Mouse (Mus musculus): ENCODE data around the gene Rab6b. TPM values are rescaled to one million over a fixed set of nuclear protein-coding genes. Genes with fewer than 3 reads are reported as not detected.

Gene Rab6b
- polyA plus RNA-seq, 1 experiment from 2014 or later = 126 TPM

GRCm38 (mm10) chr9:103224721-103225120 is 113.1 kb downstream of the Rab6b start:
- Histone ChIP-seq H3K36me3 (no peaks in the 10 kb centered on the region), H3K9ac (no peak overlapping the region), H3K4me1 (replicated peaks) (no peaks in the 10 kb centered on the region), H3K4me2 (no peak overlapping the region), H3K27me3 (no peaks in the 10 kb centered on the region), H3K4me3 (no peak overlapping the region), H3K27ac (replicated peaks) (no peak overlapping the region), H3K9me3 (no peaks in the 10 kb centered on the region)
- ATAC-seq (ENCODE audit: low FRiP score, low read depth) = no peak
- 95% methylated on average over 7 of the region's 7 CpGs for WGBS

- no peak for ATAC-seq (ENCODE audit: low FRiP score, low read depth)
Measured at GRCm38 (mm10) chr9:103225464-103225863, 113.9 kb downstream of the Rab6b start.

GRCm38 (mm10) chr9:103226806-103227205 is 115.2 kb downstream of the Rab6b start:
- no peak overlapping the region for H3K4me3 ChIP-seq
- H3K4me2 ChIP-seq = no peak overlapping the region
- no peak overlapping the region for H3K9ac ChIP-seq
- no peaks in the 10 kb centered on the region for H3K36me3 ChIP-seq
- no peak for ATAC-seq (ENCODE audit: low FRiP score, low read depth)
- no peak overlapping the region for H3K27ac ChIP-seq (replicated peaks)
- peaks cover 12% of the 10 kb centered on the region for H3K4me1 ChIP-seq (replicated peaks)
- WGBS = 92% methylated on average over 15 of the region's 15 CpGs
- H3K27me3 ChIP-seq = no peaks in the 10 kb centered on the region
- H3K9me3 ChIP-seq = no peaks in the 10 kb centered on the region

More at GRCm38 (mm10) chr9:103225464-103225863, 113.9 kb downstream of the Rab6b start:
- Histone ChIP-seq H3K4me1 (replicated peaks) (peaks cover 4% of the 10 kb centered on the region), H3K9ac (no peak overlapping the region), H3K27me3 (no peaks in the 10 kb centered on the region), H3K36me3 (no peaks in the 10 kb centered on the region), H3K27ac (replicated peaks) (no peak overlapping the region), H3K4me3 (no peak overlapping the region), H3K4me2 (no peak overlapping the region), H3K9me3 (no peaks in the 10 kb centered on the region)
- 67% methylated on average over 3 of the region's 3 CpGs for WGBS

GRCm38 (mm10) chr9:103227760-103228159 is 116.2 kb downstream of the Rab6b start:
- ATAC-seq (ENCODE audit: low FRiP score, low read depth) = no peak
- H3K36me3 ChIP-seq = no peaks in the 10 kb centered on the region
- WGBS = 90% methylated on average over 16 of the region's 16 CpGs
- H3K27ac ChIP-seq (replicated peaks) = no peak overlapping the region
- no peak overlapping the region for H3K9ac ChIP-seq
- H3K4me3 ChIP-seq = no peak overlapping the region
- H3K4me1 ChIP-seq (replicated peaks) = peaks cover 12% of the 10 kb centered on the region
- H3K27me3 ChIP-seq = no peaks in the 10 kb centered on the region
- H3K9me3 ChIP-seq = no peaks in the 10 kb centered on the region
- no peak overlapping the region for H3K4me2 ChIP-seq

DNA sequence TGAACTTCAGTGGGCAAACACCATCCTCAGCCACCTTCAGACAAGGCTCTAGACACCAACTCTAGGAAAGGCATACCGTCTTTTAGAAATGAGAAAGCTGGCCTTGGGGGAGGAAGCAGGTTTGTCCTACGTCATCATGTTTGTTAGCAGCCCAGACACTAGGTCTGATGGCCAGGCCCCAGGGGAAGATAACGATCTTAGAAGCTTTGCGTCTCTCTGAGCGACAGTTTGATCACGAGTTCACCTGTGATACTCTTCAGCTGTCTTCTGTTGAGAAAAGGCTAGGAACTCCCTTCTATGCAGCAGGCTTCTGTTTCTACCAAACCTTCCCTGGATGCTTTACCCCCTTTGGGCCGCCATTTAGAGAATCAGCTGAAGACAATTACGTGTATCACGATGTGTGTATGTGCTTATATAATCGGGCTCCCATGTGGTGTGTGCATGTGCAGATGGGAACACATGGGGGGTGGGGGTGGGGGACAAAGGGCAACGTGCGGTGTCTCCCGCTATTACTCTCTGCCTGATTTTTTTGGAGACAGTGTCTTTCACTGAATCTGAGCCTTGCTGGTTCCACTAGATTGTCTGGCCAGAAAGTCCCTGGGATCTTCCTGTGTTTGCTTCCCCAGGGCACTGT is 116.9 kb downstream of the Rab6b start:
- Histone ChIP-seq H3K4me3 (no peak overlapping the region), H3K27ac (replicated peaks) (no peak overlapping the region), H3K36me3 (no peaks in the 10 kb centered on the region), H3K4me1 (replicated peaks) (peaks cover 12% of the 10 kb centered on the region), H3K27me3 (no peaks in the 10 kb centered on the region), H3K4me2 (no peak overlapping the region), H3K9me3 (no peaks in the 10 kb centered on the region), H3K9ac (no peak overlapping the region)
- WGBS = 79% methylated on average over 13 of the region's 13 CpGs
- no peak for ATAC-seq (ENCODE audit: low FRiP score, low read depth)

GRCm38 (mm10) chr9:103229037-103229867 is 117.7 kb downstream of the Rab6b start:
- peaks cover 12% of the 10 kb centered on the region for H3K4me1 ChIP-seq (replicated peaks)
- ATAC-seq (ENCODE audit: low FRiP score, low read depth) = no peak
- H3K36me3 ChIP-seq = no peaks in the 10 kb centered on the region
- no peak overlapping the region for H3K4me3 ChIP-seq
- peak overlapping the region; percentile 41; the same call in 1 of the 2 replicates for H3K4me2 ChIP-seq
- 86% methylated on average over 15 of the region's 15 CpGs for WGBS
- no peak overlapping the region for H3K9ac ChIP-seq
- no peaks in the 10 kb centered on the region for H3K9me3 ChIP-seq
- H3K27ac ChIP-seq (replicated peaks) = no peak overlapping the region
- no peaks in the 10 kb centered on the region for H3K27me3 ChIP-seq

- H3K27ac ChIP-seq (replicated peaks) = peak within 1 kb of the TSS; percentile 76
- no peaks in the 10 kb centered on the region for H3K27me3 ChIP-seq
- H3K4me1 ChIP-seq (replicated peaks) = peaks cover 12% of the 10 kb centered on the region
- no peak within 1 kb of the TSS; the same call in 1 of the 2 replicates for H3K9ac ChIP-seq
- H3K9me3 ChIP-seq = no peaks in the 10 kb centered on the region
- peak within 1 kb of the TSS; percentile 1; the same call in 1 of the 2 replicates for H3K4me3 ChIP-seq
- WGBS = 47% methylated on average over 29 of the region's 29 CpGs
- no peaks in the 10 kb centered on the region for H3K36me3 ChIP-seq
- peak within 1 kb of the TSS; percentile 41 for H3K4me2 ChIP-seq
- peak; percentile 84 for ATAC-seq (ENCODE audit: low FRiP score, low read depth)
Measured at GRCm38 (mm10) chr9:103230151-103230951, 118.8 kb downstream of the Rab6b start, which contains the start of the genes Gm20425 and Trf. Gene Gm20425, minus strand, starts transcription at chr9:103230307. Gene Trf, minus strand, starts transcription at chr9:103230444.

DNA sequence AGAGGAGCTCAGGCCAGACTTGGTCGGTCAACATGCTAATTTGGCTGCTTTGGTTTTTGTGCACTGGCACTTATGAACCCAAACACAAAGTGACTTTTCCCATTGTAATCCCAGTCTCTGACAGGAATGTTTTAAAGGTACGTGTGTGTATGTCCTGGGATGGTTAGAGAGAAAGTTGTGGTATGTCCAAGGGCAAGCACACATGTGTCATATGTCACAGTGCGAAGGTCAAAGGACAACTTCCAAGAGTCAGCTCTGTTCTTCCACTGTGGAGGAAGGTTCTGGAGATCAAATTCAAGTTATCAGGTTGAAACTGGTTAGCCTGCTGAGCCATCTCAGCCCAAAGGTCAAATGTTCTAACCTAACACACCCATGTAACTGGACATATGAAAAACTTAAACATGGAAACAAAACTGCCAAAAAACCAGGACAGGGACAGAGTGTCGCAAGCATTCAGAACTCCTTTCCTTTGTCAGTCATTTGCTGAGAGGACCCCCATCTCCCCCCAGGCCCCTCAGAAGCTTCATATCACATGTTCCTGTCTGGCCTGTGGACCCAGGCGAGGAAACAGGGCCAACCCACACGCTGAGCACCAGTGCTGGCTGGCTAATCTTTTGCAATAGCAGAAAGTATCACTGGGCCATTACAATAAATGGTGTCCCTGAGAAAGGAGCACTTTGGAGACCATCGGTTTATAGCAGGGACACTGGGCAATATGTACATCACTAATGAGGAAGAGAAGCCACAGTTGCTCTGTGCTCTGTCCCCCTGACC is 120.8 kb downstream of the Rab6b start:
- Histone ChIP-seq H3K4me2 (no peak overlapping the region), H3K9me3 (no peaks in the 10 kb centered on the region), H3K27ac (replicated peaks) (no peak overlapping the region), H3K4me1 (replicated peaks) (peaks cover 12% of the 10 kb centered on the region), H3K36me3 (no peaks in the 10 kb centered on the region), H3K4me3 (no peak overlapping the region), H3K27me3 (no peaks in the 10 kb centered on the region), H3K9ac (no peak overlapping the region)
- ATAC-seq (ENCODE audit: low FRiP score, low read depth) = no peak
- 94% methylated on average over 7 of the region's 7 CpGs for WGBS

GRCm38 (mm10) chr9:103233006-103233395 is 121.4 kb downstream of the Rab6b start:
- no peak for ATAC-seq (ENCODE audit: low FRiP score, low read depth)
- H3K4me1 ChIP-seq (replicated peaks) = peaks cover 12% of the 10 kb centered on the region
- H3K27me3 ChIP-seq = no peaks in the 10 kb centered on the region
- H3K36me3 ChIP-seq = no peaks in the 10 kb centered on the region
- no peak overlapping the region for H3K9ac ChIP-seq
- WGBS = 81% methylated on average over 7 of the region's 7 CpGs
- no peaks in the 10 kb centered on the region for H3K9me3 ChIP-seq
- H3K27ac ChIP-seq (replicated peaks) = no peak overlapping the region
- H3K4me3 ChIP-seq = no peak overlapping the region
- H3K4me2 ChIP-seq = no peak overlapping the region

DNA sequence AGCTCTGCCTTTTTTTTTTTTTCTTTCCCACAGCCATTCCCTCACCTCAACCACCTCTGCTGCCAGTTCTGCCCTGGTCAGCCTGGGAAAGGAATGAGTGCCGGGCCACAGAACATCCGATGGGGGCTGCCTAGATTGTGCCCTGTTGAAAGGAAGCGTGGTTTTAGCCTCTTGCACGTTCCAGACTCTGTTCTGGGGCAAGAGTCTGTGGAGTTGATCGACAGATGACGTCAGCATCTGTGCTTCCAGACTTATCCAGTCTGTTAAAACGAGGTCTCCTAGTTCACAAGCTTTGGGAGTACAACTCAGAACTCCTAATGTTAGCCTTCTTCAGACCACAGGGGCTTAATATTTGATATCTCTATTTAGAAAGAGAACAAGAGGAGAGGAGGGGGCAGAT is 122.5 kb downstream of the Rab6b start:
- Histone ChIP-seq H3K4me2 (no peak overlapping the region), H3K27ac (replicated peaks) (no peak overlapping the region), H3K4me3 (no peak overlapping the region), H3K4me1 (replicated peaks) (peaks cover 12% of the 10 kb centered on the region), H3K27me3 (no peaks in the 10 kb centered on the region), H3K9me3 (no peaks in the 10 kb centered on the region), H3K36me3 (no peaks in the 10 kb centered on the region), H3K9ac (no peak overlapping the region)
- ATAC-seq (ENCODE audit: low FRiP score, low read depth) = no peak
- 80% methylated on average over 7 of the region's 7 CpGs for WGBS

DNA sequence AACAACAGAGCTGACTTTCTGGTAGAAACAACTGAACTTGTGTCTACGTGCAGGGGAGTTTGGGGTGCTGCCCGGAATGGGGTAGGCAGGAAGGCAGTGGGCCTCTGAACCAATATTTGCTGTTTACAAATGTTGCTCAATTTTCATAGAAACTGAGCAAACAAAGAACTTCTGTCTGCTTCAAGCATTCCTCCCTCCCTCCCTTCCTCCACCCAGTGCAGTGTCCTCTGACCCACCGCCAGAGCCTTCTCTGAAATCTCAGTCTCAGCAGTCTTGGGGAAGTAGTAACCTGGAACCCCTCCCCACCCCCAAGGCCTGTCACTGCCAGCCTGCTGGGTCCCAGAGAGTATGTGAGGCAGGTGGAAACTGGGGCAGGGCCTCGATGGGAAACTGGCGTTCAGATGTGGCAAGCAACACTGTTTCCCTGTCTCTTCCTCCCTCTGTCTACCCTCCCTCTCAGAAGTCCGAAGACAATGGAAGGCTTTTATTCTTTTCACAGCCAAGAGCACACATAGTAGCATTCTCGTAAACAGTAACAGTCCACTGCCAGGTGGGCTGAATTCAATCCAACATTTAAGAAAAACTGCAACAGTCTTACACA is 123.1 kb downstream of the Rab6b start:
- no peak for ATAC-seq (ENCODE audit: low FRiP score, low read depth)
- no peak overlapping the region for H3K27ac ChIP-seq (replicated peaks)
- WGBS = 49% methylated on average over 7 of the region's 7 CpGs

More for the DNA sequence above, 123.1 kb downstream of the Rab6b start:
- no peak overlapping the region for H3K4me2 ChIP-seq
- H3K27me3 ChIP-seq = no peaks in the 10 kb centered on the region
- H3K9me3 ChIP-seq = no peaks in the 10 kb centered on the region
- peaks cover 12% of the 10 kb centered on the region for H3K4me1 ChIP-seq (replicated peaks)
- no peak overlapping the region for H3K9ac ChIP-seq
- no peaks in the 10 kb centered on the region for H3K36me3 ChIP-seq
- no peak overlapping the region for H3K4me3 ChIP-seq
